Mouse (Mus musculus): ENCODE data around the gene Rgs8. TPM values are rescaled to one million over a fixed set of nuclear protein-coding genes. Genes with fewer than 3 reads are reported as not detected.
A peak's percentile ranks its signal among the peaks of the same experiment; 100 is the strongest.

The Rgs8 gene
- polyA plus RNA-seq, 1 experiment from 2014 or later, result 8.3 TPM

- Histone ChIP-seq H3K9me3 (replicated peaks) (no peaks in the 10 kb centered on the region), H3K4me1 (peaks cover 27% of the 10 kb centered on the region), H3K36me3 (no peaks in the 10 kb centered on the region), H3K27ac (replicated peaks) (peak overlapping the region; percentile 59; the same call in 1 of the 2 replicates), H3K27me3 (ENCODE audit: low read depth, poor library complexity, severe bottlenecking) (no peaks in the 10 kb centered on the region), H3K4me3 (no peak overlapping the region)
- WGBS, result 73% methylated on average over 3 of the region's 3 CpGs
- no peak for DNase-seq (ENCODE audit: low spot score)
Measured at GRCm38 (mm10) chr1:153679653-153680052, 26.8 kb downstream of the Rgs8 start.

DNA sequence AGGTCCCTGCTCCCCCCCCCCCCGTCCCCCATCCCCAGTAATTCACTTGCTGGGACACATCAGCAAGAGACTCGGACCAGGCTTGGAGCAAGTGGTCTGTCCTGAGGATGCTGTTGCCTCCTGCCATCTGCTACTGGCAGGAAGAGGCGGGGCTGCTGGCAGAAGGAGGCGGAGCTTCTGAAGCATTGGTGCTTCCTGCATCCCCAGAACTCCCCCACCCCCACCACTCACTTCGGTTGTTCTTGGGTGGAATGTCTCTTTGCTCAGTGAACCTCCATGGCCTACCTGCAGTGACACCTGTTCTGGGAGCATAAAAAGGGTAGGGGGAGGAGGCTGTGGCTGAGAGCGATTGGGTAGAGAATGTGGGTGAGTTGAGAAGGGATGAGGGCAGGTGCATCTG, 27.5 kb downstream of the Rgs8 start:
- DNase-seq (ENCODE audit: low spot score), result no peak
- no peak overlapping the region for H3K4me3 ChIP-seq
- 0 out of 2 replicates have a peak, but pooled peaks cover 3% of the 10 kb centered on the region for H3K27me3 ChIP-seq (ENCODE audit: low read depth, poor library complexity, severe bottlenecking)
- H3K4me1 ChIP-seq, result peaks cover 27% of the 10 kb centered on the region
- no peaks in the 10 kb centered on the region for H3K9me3 ChIP-seq (replicated peaks)
- H3K36me3 ChIP-seq, result no peaks in the 10 kb centered on the region
- 72% methylated on average over 6 of the region's 6 CpGs for WGBS
- peak overlapping the region; percentile 59 for H3K27ac ChIP-seq (replicated peaks)

GRCm38 (mm10) chr1:153681036-153681435, 28.2 kb downstream of the Rgs8 start:
- H3K36me3 ChIP-seq, result no peaks in the 10 kb centered on the region
- WGBS, result 93% methylated on average over 2 of the region's 2 CpGs
- no peaks in the 10 kb centered on the region for H3K9me3 ChIP-seq (replicated peaks)
- H3K4me1 ChIP-seq, result peaks cover 27% of the 10 kb centered on the region
- no peak for DNase-seq (ENCODE audit: low spot score)
- H3K27me3 ChIP-seq (ENCODE audit: low read depth, poor library complexity, severe bottlenecking), result 0 out of 2 replicates have a peak, but pooled peaks cover 3% of the 10 kb centered on the region
- no peak overlapping the region for H3K4me3 ChIP-seq
- H3K27ac ChIP-seq (replicated peaks), result peak overlapping the region; percentile 59; the same call in 1 of the 2 replicates

- DNase-seq (ENCODE audit: low spot score), result no peak
- H3K4me3 ChIP-seq, result no peak overlapping the region
- H3K27ac ChIP-seq (replicated peaks), result no peak overlapping the region
- no peaks in the 10 kb centered on the region for H3K9me3 ChIP-seq (replicated peaks)
- H3K4me1 ChIP-seq, result peaks cover 25% of the 10 kb centered on the region
- 82% methylated on average over 11 of the region's 11 CpGs for WGBS
- 0 out of 2 replicates have a peak, but pooled peaks cover 3% of the 10 kb centered on the region for H3K27me3 ChIP-seq (ENCODE audit: low read depth, poor library complexity, severe bottlenecking)
- H3K36me3 ChIP-seq, result no peaks in the 10 kb centered on the region
Measured at GRCm38 (mm10) chr1:153683190-153683589, 30.4 kb downstream of the Rgs8 start.

DNA sequence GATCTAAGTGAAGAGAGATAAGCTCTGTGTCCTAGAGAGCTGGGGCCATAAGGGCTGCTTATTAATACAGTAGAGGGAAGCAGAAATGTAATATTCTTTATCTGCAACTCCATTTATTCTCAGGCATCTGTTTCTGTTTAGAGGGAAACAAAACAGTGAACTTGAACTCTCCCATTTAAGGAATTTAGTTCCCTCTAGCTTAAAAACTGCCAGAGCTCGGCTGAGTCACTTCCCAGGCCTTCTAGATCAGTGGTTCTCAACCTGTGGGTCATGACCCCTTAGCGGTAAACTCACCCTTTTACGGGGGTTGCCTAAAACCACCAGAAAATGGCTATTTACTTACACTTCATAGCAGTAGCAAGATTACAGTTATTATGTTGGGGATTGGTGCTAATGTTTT, 32.8 kb downstream of the Rgs8 start:
- H3K4me1 ChIP-seq, result peaks cover 2% of the 10 kb centered on the region
- no peak overlapping the region for H3K27ac ChIP-seq (replicated peaks)
- no peak overlapping the region for H3K4me3 ChIP-seq
- H3K9me3 ChIP-seq (replicated peaks), result no peaks in the 10 kb centered on the region
- 0 out of 2 replicates have a peak, but pooled peaks cover 3% of the 10 kb centered on the region for H3K27me3 ChIP-seq (ENCODE audit: low read depth, poor library complexity, severe bottlenecking)
- no peak for DNase-seq (ENCODE audit: low spot score)
- WGBS, result 74% methylated on average over 3 of the region's 3 CpGs
- H3K36me3 ChIP-seq, result no peaks in the 10 kb centered on the region

GRCm38 (mm10) chr1:153692526-153692925, 39.7 kb downstream of the Rgs8 start:
- Histone ChIP-seq H3K27ac (replicated peaks) (0 out of 2 replicates have a peak overlapping the region, but pooled peaks have one; percentile 24), H3K4me3 (no peak overlapping the region), H3K27me3 (ENCODE audit: low read depth, poor library complexity, severe bottlenecking) (no peaks in the 10 kb centered on the region), H3K4me1 (peaks cover 9% of the 10 kb centered on the region), H3K9me3 (replicated peaks) (no peaks in the 10 kb centered on the region), H3K36me3 (peaks cover 12% of the 10 kb centered on the region; the same call in 1 of the 2 replicates)
- WGBS, result 79% methylated on average over 6 of the region's 6 CpGs
- DNase-seq (ENCODE audit: low spot score), result no peak

DNA sequence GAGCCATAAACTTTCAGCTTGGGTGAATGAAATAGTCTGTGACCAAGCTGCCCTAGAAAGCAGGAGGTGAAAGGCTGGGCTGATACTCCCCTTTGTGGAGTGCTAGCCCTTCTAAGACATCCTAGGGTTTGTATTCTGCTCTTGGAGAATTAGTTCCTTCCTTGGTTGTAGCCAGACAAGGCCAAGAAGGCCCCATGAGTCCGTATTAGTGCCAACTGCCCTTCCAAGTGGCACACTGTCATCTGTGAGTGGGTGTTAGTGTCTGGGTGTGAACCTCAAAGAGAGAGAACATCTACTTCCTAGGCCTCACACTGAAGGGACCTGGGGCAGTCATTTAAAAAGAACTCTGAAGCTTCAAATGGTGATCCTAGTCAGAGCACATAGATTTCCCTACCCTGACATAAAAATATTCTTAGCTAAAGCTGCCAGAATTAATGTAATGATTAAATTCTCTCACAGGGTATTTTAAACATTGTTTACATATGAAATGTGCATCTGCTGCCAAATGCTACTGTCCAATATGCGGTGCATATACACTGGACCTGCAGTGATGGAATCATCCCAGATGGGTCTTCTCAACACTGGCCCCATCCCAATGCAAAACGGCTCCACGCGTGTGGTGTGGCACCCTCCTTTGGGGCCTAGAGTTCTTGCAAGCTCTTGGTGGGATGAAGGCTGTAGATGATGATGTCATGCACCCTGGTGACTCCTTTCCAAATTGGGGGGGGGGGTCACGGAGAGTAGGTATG, 41.7 kb downstream of the Rgs8 start:
- Histone ChIP-seq H3K4me1 (peaks cover 28% of the 10 kb centered on the region), H3K9me3 (replicated peaks) (no peaks in the 10 kb centered on the region), H3K36me3 (peaks cover 12% of the 10 kb centered on the region; the same call in 1 of the 2 replicates), H3K4me3 (no peak overlapping the region), H3K27ac (replicated peaks) (no peak overlapping the region), H3K27me3 (ENCODE audit: low read depth, poor library complexity, severe bottlenecking) (no peaks in the 10 kb centered on the region)
- WGBS, result 91% methylated on average over 6 of the region's 6 CpGs
- DNase-seq (ENCODE audit: low spot score), result no peak

DNA sequence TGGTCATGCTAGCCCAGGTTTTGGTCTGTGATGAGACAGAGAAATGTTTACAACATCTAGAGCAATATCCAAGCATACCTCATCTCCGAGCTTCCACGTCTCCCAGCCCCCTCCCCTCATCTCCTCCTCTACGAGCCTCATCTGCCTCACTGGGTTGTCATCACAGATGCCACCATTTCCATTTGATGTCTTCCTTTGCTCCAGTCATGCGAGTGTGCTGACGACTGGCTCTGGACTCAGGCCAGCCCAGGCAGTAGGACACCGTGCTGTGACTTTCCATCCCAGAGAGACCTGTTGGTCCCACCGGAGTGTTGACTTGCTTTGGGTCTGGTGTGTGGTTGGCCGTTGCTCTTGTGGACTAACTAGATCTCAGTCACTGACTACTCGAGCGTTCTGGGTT, 42.6 kb downstream of the Rgs8 start:
- WGBS, result 90% methylated on average over 10 of the region's 10 CpGs
- no peak overlapping the region for H3K27ac ChIP-seq (replicated peaks)
- peaks cover 12% of the 10 kb centered on the region; the same call in 1 of the 2 replicates for H3K36me3 ChIP-seq
- H3K4me3 ChIP-seq, result no peak overlapping the region
- no peak for DNase-seq (ENCODE audit: low spot score)
- H3K27me3 ChIP-seq (ENCODE audit: low read depth, poor library complexity, severe bottlenecking), result no peaks in the 10 kb centered on the region
- H3K9me3 ChIP-seq (replicated peaks), result no peaks in the 10 kb centered on the region
- H3K4me1 ChIP-seq, result peaks cover 33% of the 10 kb centered on the region

GRCm38 (mm10) chr1:153696093-153696492, 43.3 kb downstream of the Rgs8 start:
- no peak for DNase-seq (ENCODE audit: low spot score)
- Histone ChIP-seq H3K27me3 (ENCODE audit: low read depth, poor library complexity, severe bottlenecking) (no peaks in the 10 kb centered on the region), H3K4me1 (peaks cover 32% of the 10 kb centered on the region), H3K4me3 (no peak overlapping the region), H3K27ac (replicated peaks) (no peak overlapping the region), H3K36me3 (peaks cover 12% of the 10 kb centered on the region; the same call in 1 of the 2 replicates), H3K9me3 (replicated peaks) (no peaks in the 10 kb centered on the region)
- 95% methylated on average over 11 of the region's 11 CpGs for WGBS

- Histone ChIP-seq H3K36me3 (peaks cover 12% of the 10 kb centered on the region; the same call in 1 of the 2 replicates), H3K4me3 (no peak overlapping the region), H3K9me3 (replicated peaks) (no peaks in the 10 kb centered on the region), H3K4me1 (peaks cover 30% of the 10 kb centered on the region), H3K27me3 (ENCODE audit: low read depth, poor library complexity, severe bottlenecking) (no peaks in the 10 kb centered on the region; the same call in 1 of the 2 replicates), H3K27ac (replicated peaks) (peak overlapping the region; percentile 19; the same call in 1 of the 2 replicates)
- no peak for DNase-seq (ENCODE audit: low spot score)
- WGBS, result 92% methylated on average over 4 of the region's 4 CpGs
Measured at GRCm38 (mm10) chr1:153696541-153696940, 43.7 kb downstream of the Rgs8 start.

DNA sequence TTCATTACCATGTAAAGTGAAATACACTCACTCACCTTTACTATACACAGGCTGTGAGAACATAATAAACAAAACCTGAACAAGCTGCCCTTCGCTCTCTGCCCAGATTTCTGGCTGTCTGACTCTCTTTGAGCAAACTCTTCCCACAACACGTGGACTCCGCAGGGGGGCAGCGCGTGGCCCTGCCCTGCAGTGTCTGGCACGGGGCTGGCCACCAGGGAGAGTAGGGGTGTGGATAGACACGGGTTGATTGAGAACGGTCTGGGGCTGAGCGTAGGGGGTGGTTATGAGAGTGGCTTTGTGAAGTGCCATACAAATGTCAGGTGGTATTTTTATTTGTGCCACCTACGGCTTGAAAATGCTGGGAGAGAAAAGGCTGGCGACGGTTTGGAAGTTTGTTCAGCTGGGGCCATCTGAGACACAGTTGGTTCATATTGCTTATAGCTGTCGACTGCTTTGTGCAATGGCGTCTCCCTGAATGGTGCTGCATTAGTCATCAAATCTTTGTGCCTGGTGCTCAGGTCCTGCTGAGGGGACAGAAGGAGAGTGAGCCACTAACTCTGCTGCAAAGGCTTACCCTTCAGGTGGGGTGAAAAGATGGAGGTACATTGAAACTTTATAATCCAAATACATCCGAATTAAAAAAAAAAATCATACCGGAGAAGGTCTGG, 44.9 kb downstream of the Rgs8 start:
- H3K4me3 ChIP-seq, result no peak overlapping the region
- H3K9me3 ChIP-seq (replicated peaks), result no peaks in the 10 kb centered on the region
- H3K27ac ChIP-seq (replicated peaks), result peak overlapping the region; percentile 65
- H3K4me1 ChIP-seq, result peaks cover 42% of the 10 kb centered on the region
- no peaks in the 10 kb centered on the region; the same call in 1 of the 2 replicates for H3K27me3 ChIP-seq (ENCODE audit: low read depth, poor library complexity, severe bottlenecking)
- 79% methylated on average over 16 of the region's 16 CpGs for WGBS
- no peak for DNase-seq (ENCODE audit: low spot score)
- peaks cover 8% of the 10 kb centered on the region; the same call in 1 of the 2 replicates for H3K36me3 ChIP-seq

GRCm38 (mm10) chr1:153698311-153699084, 45.7 kb downstream of the Rgs8 start:
- 75% methylated on average over 7 of the region's 7 CpGs for WGBS
- Histone ChIP-seq H3K9me3 (replicated peaks) (no peaks in the 10 kb centered on the region), H3K4me1 (peaks cover 50% of the 10 kb centered on the region), H3K4me3 (no peak overlapping the region), H3K27ac (replicated peaks) (peak overlapping the region; percentile 65), H3K36me3 (peaks cover 2% of the 10 kb centered on the region; the same call in 1 of the 2 replicates), H3K27me3 (ENCODE audit: low read depth, poor library complexity, severe bottlenecking) (no peaks in the 10 kb centered on the region; the same call in 1 of the 2 replicates)
- no peak for DNase-seq (ENCODE audit: low spot score)
